Mouse (Mus musculus): ENCODE measurements around the gene Slc44a5. TPM values are rescaled to one million over a fixed set of nuclear protein-coding genes. Genes with fewer than 3 reads are reported as not detected.

Slc44a5 gene
- 15.2 and 15.9 TPM in 2 replicates for polyA plus RNA-seq (2012; rRNA removed)

GRCm38 (mm10) chr3:153973171-153973948 lies at the start of gene Slc44a5:
Slc44a5 (plus strand) TSS chr3:153973436.

DNA sequence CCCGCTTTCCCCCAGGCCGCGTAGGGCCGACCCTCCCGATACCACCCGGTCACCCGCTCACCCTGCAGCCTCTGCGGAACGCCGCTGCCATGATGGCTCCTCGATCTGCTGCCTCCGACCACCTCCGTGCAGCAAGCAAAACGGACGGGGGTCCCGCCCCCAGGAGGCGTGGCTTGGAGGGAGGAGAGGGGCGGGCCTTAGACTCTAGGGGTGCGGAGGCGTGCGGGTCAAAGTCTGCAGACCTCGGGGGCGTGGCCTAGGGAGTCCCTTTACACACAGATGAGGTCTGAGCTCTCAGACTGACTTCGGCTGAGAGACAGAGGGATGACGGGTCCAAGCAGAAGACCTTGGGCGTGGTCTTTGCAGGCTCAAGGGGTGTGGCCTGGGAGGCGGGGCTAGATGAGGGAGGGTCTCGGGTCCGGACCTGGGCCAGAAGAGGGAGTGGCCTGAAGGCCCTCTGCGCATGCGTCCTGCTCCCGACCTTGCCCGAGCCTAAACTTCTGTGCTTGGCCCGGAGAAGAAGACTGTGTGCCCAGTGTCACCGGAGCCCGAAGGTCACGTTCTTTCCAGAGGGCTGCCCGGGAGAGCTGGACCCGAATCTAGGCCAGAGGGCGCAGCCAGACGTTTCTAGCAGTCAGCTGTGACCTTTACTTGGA lies 28.8 kb upstream of the Slc44a5 start, which contains the start of gene Acadm:
TSS of gene Acadm (minus strand) at position 298 of the 656 bp plus-strand sequence.

Other genes starting within 250 kb of the Slc44a5 start
- gene St6galnac3, start 248.3 kb upstream of the Slc44a5 start, polyA plus RNA-seq (2012; rRNA removed), result 14.1 and 15.7 TPM in 2 replicates
- 0.06 TPM in 1 of 2 replicates, not detected in the other for gene Asb17, start 129.2 kb upstream of the Slc44a5 start, polyA plus RNA-seq (2012; rRNA removed)
- gene Msh4, start 67.3 kb upstream of the Slc44a5 start, polyA plus RNA-seq (2012; rRNA removed), result 0.18 and 0.23 TPM in 2 replicates
- 84.8 and 97.3 TPM in 2 replicates for gene Rabggtb, start 60.4 kb upstream of the Slc44a5 start, polyA plus RNA-seq (2012; rRNA removed)
- 60.7 and 70.6 TPM in 2 replicates for gene Acadm, start 28.8 kb upstream of the Slc44a5 start, polyA plus RNA-seq (2012; rRNA removed)

Data from central nervous system, embryonic 14 days (tissue).